Mouse (Mus musculus) cerebellum, adult 8-10 months (tissue): ENCODE measurements around the gene Il20.

Experiments
- DNase-seq: peaks from one replicate; pipeline ENCODE4 v3.0.0; 2022

The Il20 gene

DNA sequence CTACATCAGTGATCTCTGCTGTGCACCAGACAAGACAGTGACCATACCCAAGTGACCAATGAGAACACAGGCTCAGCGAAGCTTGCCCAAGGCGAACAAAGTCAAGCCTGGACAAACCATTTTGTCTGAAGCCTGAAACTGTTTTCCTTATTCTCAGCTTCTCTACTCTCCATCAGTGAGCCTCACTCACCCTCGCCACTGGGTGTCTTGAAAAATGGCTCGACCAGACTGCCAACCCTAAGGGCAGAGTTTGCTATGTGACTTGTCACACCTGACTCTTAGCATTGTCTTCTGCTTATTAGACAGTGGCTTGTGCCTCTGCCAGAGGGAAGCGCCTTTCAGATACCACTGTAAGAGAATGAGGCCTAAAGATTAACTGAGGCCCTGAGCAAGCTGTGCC lies 46.5 kb downstream of the Il20 start:
- no peak for DNase-seq

DNA sequence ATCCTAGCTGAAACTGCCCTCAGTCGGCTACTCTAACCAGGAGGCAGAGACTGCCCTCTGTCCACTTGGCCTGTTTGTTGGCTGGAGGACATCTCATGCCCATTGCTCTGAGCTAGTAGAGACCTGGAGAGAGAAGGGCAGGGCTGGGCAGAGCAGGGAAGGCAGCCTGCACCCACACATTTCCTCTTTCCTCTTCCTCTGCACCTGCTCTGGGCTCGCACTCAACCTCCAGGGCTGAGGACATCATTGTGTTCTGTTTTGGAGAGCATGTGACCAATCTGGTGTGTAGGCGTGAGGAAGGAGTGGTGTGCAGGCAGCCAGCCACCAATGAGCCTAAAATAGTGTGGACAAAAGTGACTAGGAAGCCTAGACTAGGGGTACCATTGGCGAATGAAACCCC lies 47.0 kb downstream of the Il20 start:
- DNase-seq, result peak; percentile 14

DNA sequence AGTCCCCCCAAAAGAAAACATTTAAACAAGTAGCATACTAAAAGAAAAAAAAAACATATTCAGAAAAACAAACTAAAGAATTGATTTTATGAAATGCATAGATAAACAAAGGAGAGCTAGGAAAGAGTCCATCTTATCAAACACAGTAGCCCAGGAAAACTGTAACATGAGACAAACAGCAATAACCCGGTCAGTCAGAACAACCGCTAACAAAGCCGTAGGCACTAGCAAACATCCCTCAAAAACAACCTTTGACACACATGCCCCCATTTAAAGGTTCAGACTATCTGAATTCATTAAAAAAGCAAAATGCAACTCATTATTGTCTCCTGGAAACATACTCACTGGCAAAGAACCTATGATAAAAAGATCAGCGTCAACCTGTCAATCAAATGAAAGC lies 53.8 kb downstream of the Il20 start:
- DNase-seq, result no peak
